ENCODE assay signal across 11 mouse cellular contexts in the genomic region with DNA sequence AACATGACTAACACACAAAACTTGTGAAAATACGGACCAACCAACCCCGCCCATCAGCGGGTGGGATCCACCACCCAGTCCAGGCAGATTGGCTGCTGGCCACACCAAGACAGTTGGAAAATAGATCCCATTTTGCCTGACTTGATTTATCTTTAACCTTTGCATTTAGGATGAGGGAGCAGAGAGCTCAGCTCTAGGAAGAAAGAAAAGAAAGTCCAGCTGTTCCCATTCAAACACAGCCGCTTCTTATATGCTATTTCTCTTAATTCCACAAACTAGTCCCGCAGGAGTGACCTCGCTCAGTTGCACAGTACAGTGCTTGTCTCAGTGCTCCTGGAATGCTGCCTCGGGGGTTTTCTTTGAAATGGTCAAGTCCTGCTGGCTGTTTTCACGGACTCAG.
DNase-seq lines count a peak whose midpoint lies in the region; ATAC-seq and TF ChIP-seq lines count a peak whose summit lies in the region.
"Had no signal": no experiment of that assay in that cellular context is flagged by ENCODE, and none has a peak within 500 bp of the region (broad histone marks: within the 10 kb centered on the region; RNA-seq: fewer than 3 reads in every experiment).

No protein-coding gene starts in this region.

- H3K4me2 ChIP-seq in lung, embryonic 14.5 days, result no peak overlapping the region
- H3K4me2 ChIP-seq in kidney, postnatal 0 days (ENCODE audit: low read length), result no peak overlapping the region
- H3K4me2 ChIP-seq in stomach, postnatal 0 days (replicated peaks; ENCODE audit: low read depth), result no peak overlapping the region
- no peak overlapping the region for H3K4me2 ChIP-seq in forebrain, postnatal 0 days (ENCODE audit: low read depth)
- H3K4me2 ChIP-seq: forebrain, embryonic 12.5 days had no signal

- intact Hi-C loops in gastrocnemius, adult 2 months (cut with DNase I), result no loop called here

- no peak overlapping the region for H3K27ac ChIP-seq in lung, embryonic 14.5 days (ENCODE audit: low read depth)
- peak overlapping the region; percentile 50 for H3K27ac ChIP-seq in gastrocnemius, adult 2 months
- H3K27ac ChIP-seq in kidney, postnatal 0 days, result peak overlapping the region; percentile 25
- H3K27ac ChIP-seq in stomach, postnatal 0 days (replicated peaks), result peak overlapping the region; percentile 63; the same call in 1 of the 2 replicates
- no peak overlapping the region for H3K27ac ChIP-seq in forebrain, postnatal 0 days (ENCODE audit: low read depth, low read length)
- H3K27ac ChIP-seq: forebrain, embryonic 12.5 days had no signal

- no peak overlapping the region for H3K4me3 ChIP-seq in lung, embryonic 14.5 days (ENCODE audit: low read depth, low read length)
- no peak overlapping the region for H3K4me3 ChIP-seq in gastrocnemius, adult 2 months
- no peak overlapping the region for H3K4me3 ChIP-seq in kidney, postnatal 0 days (replicated peaks; ENCODE audit: low read depth, low read length)
- no peak overlapping the region for H3K4me3 ChIP-seq in stomach, postnatal 0 days (ENCODE audit: low read depth, low read length)
- H3K4me3 ChIP-seq in forebrain, postnatal 0 days (ENCODE audit: low read depth, low read length), result no peak overlapping the region
- H3K4me3 ChIP-seq: forebrain, embryonic 12.5 days had no signal

- peak; percentile 80 for DNase-seq in lung, embryonic 14.5 days
- no peak for DNase-seq in lung, postnatal 25 days (ENCODE audit: low spot score)
- peak; percentile 63 for DNase-seq in gastrocnemius, adult 2 months
- peak; percentile 90 for DNase-seq in kidney, postnatal 0 days (ENCODE audit: low spot score)
- DNase-seq in stomach, postnatal 0 days (ENCODE audit: low spot score), result no peak
- no peak for DNase-seq in forebrain, postnatal 0 days
- no peak for DNase-seq in testis, postnatal 10 days (ENCODE audit: low spot score)
- no peak for DNase-seq in right cerebral cortex, adult 18-20 months
- DNase-seq: cerebellum, postnatal 25 days had no signal

- TF ChIP-seq CTCF in lung, embryonic 14.5 days (IDR thresholded peaks at IDR 0.05; ENCODE audit: low read depth), result no peak
- no peak for TF ChIP-seq CTCF in gastrocnemius, adult 2 months (IDR thresholded peaks at IDR 0.05)
- no peak for TF ChIP-seq CTCF in kidney, postnatal 0 days (IDR thresholded peaks at IDR 0.05; ENCODE audit: low read depth)
- TF ChIP-seq CTCF in stomach, postnatal 0 days (IDR thresholded peaks at IDR 0.05; ENCODE audit: low read depth), result no peak
- no peak for TF ChIP-seq CTCF in forebrain, postnatal 0 days (IDR thresholded peaks at IDR 0.05; ENCODE audit: low read depth)

- peak; percentile 80 for ATAC-seq in lung, embryonic 14.5 days (ENCODE audit: insufficient read depth)
- ATAC-seq in kidney, postnatal 0 days (replicated peaks; ENCODE audit: low FRiP score, low read depth), result no peak; the same call in 1 of the 2 replicates
- ATAC-seq in stomach, postnatal 0 days (ENCODE audit: low FRiP score, low TSS enrichment), result peak; percentile 29; the same call in 1 of the 2 replicates
- no peak for ATAC-seq in forebrain, postnatal 0 days

- 38% methylated on average over 8 of the region's 8 CpGs for WGBS in lung, embryonic 14.5 days
- 41% methylated on average over 8 of the region's 8 CpGs for WGBS in kidney, postnatal 0 days
- 37% methylated on average over 8 of the region's 8 CpGs for WGBS in stomach, postnatal 0 days
- WGBS in forebrain, postnatal 0 days, result 76% methylated on average over 8 of the region's 8 CpGs

- H3K4me1 ChIP-seq in lung, embryonic 14.5 days (ENCODE audit: insufficient read depth), result peaks cover 3% of the 10 kb centered on the region; the same call in 1 of the 2 replicates
- no peaks in the 10 kb centered on the region for H3K4me1 ChIP-seq in kidney, postnatal 0 days (replicated peaks; ENCODE audit: insufficient read depth, low read length)
- H3K4me1 ChIP-seq in stomach, postnatal 0 days (replicated peaks; ENCODE audit: control insufficient read depth, insufficient read depth), result no peaks in the 10 kb centered on the region
- H3K4me1 ChIP-seq in forebrain, postnatal 0 days (ENCODE audit: insufficient read depth), result no peaks in the 10 kb centered on the region

- H3K36me3 ChIP-seq in lung, embryonic 14.5 days (ENCODE audit: insufficient read depth), result no peaks in the 10 kb centered on the region
- no peaks in the 10 kb centered on the region for H3K36me3 ChIP-seq in kidney, postnatal 0 days (ENCODE audit: insufficient read depth, low read length)
- no peaks in the 10 kb centered on the region for H3K36me3 ChIP-seq in stomach, postnatal 0 days (ENCODE audit: control insufficient read depth, insufficient read depth, low read length)
- H3K36me3 ChIP-seq in forebrain, postnatal 0 days (ENCODE audit: insufficient read depth), result no peaks in the 10 kb centered on the region
- H3K36me3 ChIP-seq: forebrain, embryonic 12.5 days had no signal

- no peaks in the 10 kb centered on the region for H3K27me3 ChIP-seq in lung, embryonic 14.5 days (ENCODE audit: insufficient read depth, low read length)
- H3K27me3 ChIP-seq in kidney, postnatal 0 days (ENCODE audit: insufficient read depth, low read length), result no peaks in the 10 kb centered on the region
- no peaks in the 10 kb centered on the region for H3K27me3 ChIP-seq in stomach, postnatal 0 days (ENCODE audit: control insufficient read depth, insufficient read depth, low read length)
- H3K27me3 ChIP-seq in forebrain, postnatal 0 days (ENCODE audit: insufficient read depth, low read length), result no peaks in the 10 kb centered on the region
- H3K27me3 ChIP-seq: CH12.LX; forebrain, embryonic 12.5 days had no signal

- no peaks in the 10 kb centered on the region for H3K9me3 ChIP-seq in lung, embryonic 14.5 days (ENCODE audit: low read depth, low read length)
- no peaks in the 10 kb centered on the region for H3K9me3 ChIP-seq in kidney, postnatal 0 days (replicated peaks; ENCODE audit: low read length)
- H3K9me3 ChIP-seq in stomach, postnatal 0 days (ENCODE audit: control insufficient read depth, low read length), result no peaks in the 10 kb centered on the region
- H3K9me3 ChIP-seq in forebrain, postnatal 0 days (ENCODE audit: low read length), result no peaks in the 10 kb centered on the region
- H3K9me3 ChIP-seq: forebrain, embryonic 12.5 days had no signal

- no peak overlapping the region for H3K9ac ChIP-seq in lung, embryonic 14.5 days
- H3K9ac ChIP-seq in kidney, postnatal 0 days (ENCODE audit: low read depth, low read length), result no peak overlapping the region
- no peak overlapping the region for H3K9ac ChIP-seq in stomach, postnatal 0 days (ENCODE audit: low read length)
- no peak overlapping the region for H3K9ac ChIP-seq in forebrain, postnatal 0 days
- H3K9ac ChIP-seq: forebrain, embryonic 12.5 days had no signal

- TF ChIP-seq EP300 in stomach, postnatal 0 days (optimal IDR thresholded peaks at IDR 0.05), result no peak

Comparison
In these comparisons a context has a peak if more than half of its experiments do, and no peak if none do; other contexts are left out.
1. DNase-seq: peak in lung, embryonic 14.5 days (single experiment), gastrocnemius, adult 2 months (single experiment) and kidney, postnatal 0 days (single experiment); none in lung, postnatal 25 days (single experiment), stomach, postnatal 0 days (single experiment), forebrain, postnatal 0 days (single experiment), testis, postnatal 10 days (single experiment) and right cerebral cortex, adult 18-20 months (single experiment).
2. ATAC-seq: peak in lung, embryonic 14.5 days (single experiment) and stomach, postnatal 0 days (single experiment); none in kidney, postnatal 0 days (single experiment) and forebrain, postnatal 0 days (single experiment).
3. H3K27ac ChIP-seq: peak in gastrocnemius, adult 2 months (single experiment), kidney, postnatal 0 days (single experiment) and stomach, postnatal 0 days (single experiment); none in lung, embryonic 14.5 days (single experiment) and forebrain, postnatal 0 days (single experiment).